Mouse (Mus musculus) MEL (cell line): ENCODE measurements around the gene Gm13124. TPM values are rescaled to one million over a fixed set of nuclear protein-coding genes. Genes with fewer than 3 reads are reported as not detected.
"Not testable (repeated sequence)": the region's sequence is repeated elsewhere in the genome, so short reads cannot be mapped to it uniquely, and the experiment has no call there.

ENCODE experiments used
- DNase-seq: peaks from one replicate; pipeline ENCODE4 v3.0.0; 2011; ENCODE audit warnings: low read depth, low spot score
- H3K27ac ChIP-seq: 2 replicates; pipeline ENCODE4 v1.5.1; 2012; ENCODE audit warnings: low read depth, mild to moderate bottlenecking, control low read depth, low read length, moderate library complexity; ENCODE audit not compliant: control insufficient read depth
- H3K27me3 ChIP-seq, 2 experiments: fragments of 150-350 bp in 1 of 2; sonication (generic) in 1 of 2; 2 replicates each; pipeline ENCODE4 v1.6.1; 2012; ENCODE audit warnings: low read length in 2 of 2, mild to moderate bottlenecking in 2 of 2, improper control_type of control experiment in 1 of 2, moderate library complexity in 1 of 2; ENCODE audit not compliant: insufficient read depth in 2 of 2, control insufficient read depth in 1 of 2
- H3K36me3 ChIP-seq, 2 experiments: 2 replicates each; pipeline ENCODE4 v1.6.1; 2012 to 2014; ENCODE audit warnings: low read length in 2 of 2, improper control_type of control experiment in 1 of 2, inconsistent platforms in 1 of 2, mild to moderate bottlenecking in 1 of 2; ENCODE audit not compliant: insufficient read depth in 2 of 2, control insufficient read depth in 1 of 2
- H3K4me1 ChIP-seq, 2 experiments: fragments of 150-350 bp in 1 of 2; sonication (generic) in 1 of 2; 2 replicates each; pipeline ENCODE4 v1.6.1; 2012; ENCODE audit warnings: low read length in 2 of 2, improper control_type of control experiment in 1 of 2, mild to moderate bottlenecking in 1 of 2; ENCODE audit not compliant: insufficient read depth in 2 of 2, control insufficient read depth in 1 of 2
- H3K4me3 ChIP-seq, 2 experiments: fragments of 150-350 bp in 1 of 2; sonication (generic) in 1 of 2; 2 replicates each; pipeline ENCODE4 v1.5.1; 2012; ENCODE audit warnings: low read depth in 2 of 2, low read length in 2 of 2, mild to moderate bottlenecking in 2 of 2, moderate library complexity in 2 of 2, control low read depth in 1 of 2, improper control_type of control experiment in 1 of 2; ENCODE audit not compliant: control insufficient read depth in 1 of 2, insufficient read depth in 1 of 2
- H3K79me2 ChIP-seq: 2 replicates; pipeline ENCODE4 v1.6.1; 2012; ENCODE audit warnings: mild to moderate bottlenecking, low read length, moderate library complexity; ENCODE audit not compliant: control insufficient read depth, poor library complexity, insufficient read depth
- H3K9ac ChIP-seq: 2 replicates; pipeline ENCODE4 v1.6.1; 2012; ENCODE audit warnings: low read depth, mild to moderate bottlenecking, control low read depth, low read length, moderate library complexity; ENCODE audit not compliant: control insufficient read depth, poor library complexity, severe bottlenecking
- H3K9me3 ChIP-seq: fragments of 150-350 bp; sonication (generic); replicated peaks from 2 replicates; pipeline ENCODE4 v1.6.1; 2012; ENCODE audit warnings: mild to moderate bottlenecking, low read length, improper control_type of control experiment, moderate library complexity; ENCODE audit not compliant: insufficient read depth
- BHLHE40 ChIP-seq: IDR thresholded peaks from 2 replicates; pipeline ENCODE4 v1.6.1; 2012; ENCODE audit warnings: low read depth, mild to moderate bottlenecking, inconsistent platforms, low read length, improper control_type of control experiment, borderline replicate concordance
- CTCF ChIP-seq, 3 experiments: IDR thresholded peaks in 2 of 3; conservative IDR thresholded peaks in 1 of 3; 2 replicates each; pipeline ENCODE4 v1.5.1; 2011 to 2012; ENCODE audit warnings: low read length in 3 of 3, low read depth in 2 of 3, mild to moderate bottlenecking in 2 of 3, improper control_type of control experiment in 1 of 3, inconsistent platforms in 1 of 3, mixed read lengths in 1 of 3, moderate library complexity in 1 of 3; ENCODE audit not compliant: control insufficient read depth in 1 of 3, insufficient read depth in 1 of 3, poor library complexity in 1 of 3, severe bottlenecking in 1 of 3
- E2F4 ChIP-seq: IDR thresholded peaks from 2 replicates; pipeline ENCODE4 v1.6.1; 2011; ENCODE audit warnings: low read depth, low read length, improper control_type of control experiment, borderline replicate concordance
- ETS1 ChIP-seq: IDR thresholded peaks from 2 replicates; pipeline ENCODE4 v1.6.1; 2012; ENCODE audit warnings: low read depth, mild to moderate bottlenecking, inconsistent platforms, low read length, improper control_type of control experiment, moderate library complexity
- GABPA ChIP-seq: IDR thresholded peaks from 2 replicates; pipeline ENCODE4 v1.6.1; 2012; ENCODE audit warnings: low read depth, mild to moderate bottlenecking, inconsistent platforms, low read length, improper control_type of control experiment, moderate library complexity
- GATA1 ChIP-seq: IDR thresholded peaks from 2 replicates; pipeline ENCODE4 v1.6.1; 2011; ENCODE audit warnings: low read depth, low read length, improper control_type of control experiment
- JUND ChIP-seq: IDR thresholded peaks from 2 replicates; pipeline ENCODE4 v1.6.1; 2011; ENCODE audit warnings: low read depth, mild to moderate bottlenecking, improper control_type of control experiment, low read length
- MAFK ChIP-seq: IDR thresholded peaks from 2 replicates; pipeline ENCODE4 v1.6.1; 2011; ENCODE audit warnings: low read depth, mild to moderate bottlenecking, low read length, improper control_type of control experiment, borderline replicate concordance
- MAX ChIP-seq: IDR thresholded peaks from 2 replicates; pipeline ENCODE4 v1.6.1; 2011; ENCODE audit warnings: low read length, improper control_type of control experiment
- MAZ ChIP-seq: IDR thresholded peaks from 2 replicates; pipeline ENCODE4 v1.6.1; 2012; ENCODE audit warnings: low read depth, mild to moderate bottlenecking, inconsistent platforms, low read length, improper control_type of control experiment
- MXI1 ChIP-seq: IDR thresholded peaks from 2 replicates; pipeline ENCODE4 v1.6.1; 2011; ENCODE audit warnings: mild to moderate bottlenecking, low read depth, low read length, improper control_type of control experiment
- NELFE ChIP-seq: IDR thresholded peaks from 2 replicates; pipeline ENCODE4 v1.6.1; 2011; ENCODE audit warnings: low read depth, low read length, improper control_type of control experiment
- POLR2AphosphoS5 ChIP-seq: IDR thresholded peaks from 2 replicates; pipeline ENCODE4 v1.6.1; 2012; ENCODE audit warnings: low read depth, borderline replicate concordance, mild to moderate bottlenecking, inconsistent platforms, low read length, moderate library complexity, mixed read lengths
- RAD21 ChIP-seq: IDR thresholded peaks from 2 replicates; pipeline ENCODE4 v1.6.1; 2011; ENCODE audit warnings: mild to moderate bottlenecking, low read depth, low read length, improper control_type of control experiment
- SIN3A ChIP-seq: IDR thresholded peaks from 2 replicates; pipeline ENCODE4 v1.6.1; 2012; ENCODE audit warnings: low read length, improper control_type of control experiment, inconsistent platforms
- SMC3 ChIP-seq: IDR thresholded peaks from 2 replicates; pipeline ENCODE4 v1.6.1; 2011; ENCODE audit warnings: low read depth, low read length, improper control_type of control experiment
- TCF12 ChIP-seq: IDR thresholded peaks from 2 replicates; pipeline ENCODE4 v1.6.1; 2014; ENCODE audit warnings: low read depth, mild to moderate bottlenecking, inconsistent platforms, low read length, improper control_type of control experiment, moderate library complexity
- USF1 ChIP-seq: IDR thresholded peaks from 2 replicates; pipeline ENCODE4 v1.6.1; 2014; ENCODE audit warnings: low read depth, mild to moderate bottlenecking, inconsistent platforms, low read length, improper control_type of control experiment, moderate library complexity
- ZKSCAN1 ChIP-seq: IDR thresholded peaks from 2 replicates; pipeline ENCODE4 v1.6.1; 2012; ENCODE audit warnings: low read depth, mild to moderate bottlenecking, inconsistent platforms, low read length, improper control_type of control experiment, moderate library complexity
- ZNF384 ChIP-seq: IDR thresholded peaks from 2 replicates; pipeline ENCODE4 v1.6.1; 2012; ENCODE audit warnings: low read depth, mild to moderate bottlenecking, inconsistent platforms, low read length, improper control_type of control experiment
- polyA plus RNA-seq, 2 experiments: library from polyadenylated mRNA; stranded (reverse) in 1 of 2; unstranded in 1 of 2; fragments of >175 nt in 1 of 2; fragments of >200 nt in 1 of 2; gene quantifications; 2 replicates each; pipeline versions ENCODE4 v1.2.1 to v1.2.4; 2012; ENCODE audit warnings: low replicate concordance in 2 of 2, low read depth in 1 of 2; ENCODE audit not compliant: insufficient read length in 2 of 2, insufficient read depth in 1 of 2, missing spikeins in 1 of 2
- total RNA-seq: library from RNA; depleted of rRNA; stranded (reverse); fragments of 300-350 nt; gene quantifications from 2 replicates; pipeline ENCODE4 v1.2.3, GENCODE M21; 2012

Gm13124 gene
- total and polyA plus RNA-seq, 3 experiments = not detected

DNA sequence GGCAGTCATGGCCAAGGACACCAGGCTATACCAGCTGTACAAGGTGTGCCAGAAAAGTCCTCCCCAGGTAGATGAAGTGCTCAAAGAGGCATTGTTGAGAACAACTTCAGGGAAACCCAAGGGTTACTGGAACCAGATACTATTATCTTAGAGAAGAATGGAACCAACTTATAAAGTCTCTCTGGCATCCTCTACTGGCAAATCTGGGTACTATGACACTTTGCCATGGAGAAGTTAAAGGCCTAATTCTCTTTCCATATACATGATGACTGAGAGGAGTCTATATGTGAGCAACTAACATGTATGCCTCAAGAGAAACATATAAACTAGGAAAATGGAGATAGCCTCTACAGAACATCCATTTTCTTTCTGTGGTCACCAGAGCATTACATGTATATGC lies 13.8 kb downstream of the Gm13124 start:
- DNase-seq = no peak
- Histone ChIP-seq H3K36me3 (no peaks in the 10 kb centered on the region), H3K27me3 (no peaks in the 10 kb centered on the region), H3K9me3 (no peaks in the 10 kb centered on the region), H3K4me3 (no peak overlapping the region), H3K9ac (no peak overlapping the region), H3K79me2 (no peaks in the 10 kb centered on the region), H3K4me1 (no peaks in the 10 kb centered on the region), H3K27ac (no peak overlapping the region)
- TF ChIP-seq JUND (no peak), ETS1 (no peak), TCF12 (no peak), POLR2AphosphoS5 (no peak), E2F4 (no peak), CTCF (IDR thresholded peaks at IDR 0.05 in 2 of 3, conservative IDR thresholded peaks at IDR 0.05 in 1 of 3; ENCODE audit: control insufficient read depth in 1 of 3, insufficient read depth in 1 of 3, low read depth in 2 of 3, low read length in 3 of 3, poor library complexity in 1 of 3, severe bottlenecking in 1 of 3) (no peak), MAX (no peak), GABPA (no peak), SMC3 (no peak), NELFE (no peak), MXI1 (no peak), RAD21 (no peak), MAFK (no peak), USF1 (no peak), GATA1 (no peak), SIN3A (no peak), ZKSCAN1 (no peak), MAZ (no peak), ZNF384 (no peak), BHLHE40 (no peak)

DNA sequence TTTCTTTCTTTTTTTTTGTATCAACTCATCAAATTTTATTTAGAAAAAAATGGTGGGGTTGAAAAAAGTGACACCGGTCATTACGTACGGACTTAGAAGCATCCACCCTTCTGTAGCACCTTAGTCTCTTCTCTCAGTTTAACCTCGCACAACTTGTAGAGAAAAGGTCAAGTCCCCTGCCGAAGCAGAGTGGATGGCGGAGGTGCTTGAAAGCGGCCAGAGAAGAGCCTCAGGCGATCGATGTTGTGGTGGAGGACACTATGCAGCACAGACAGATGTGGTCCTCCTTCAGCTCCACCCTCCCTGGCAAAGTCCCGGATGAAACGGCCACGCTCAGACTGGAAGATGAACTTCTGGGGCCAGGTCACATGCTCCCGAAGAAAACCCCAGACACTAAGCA lies 19.6 kb downstream of the Gm13124 start:
- not testable (repeated sequence) for H3K27me3 ChIP-seq, H3K9me3 ChIP-seq, H3K36me3 ChIP-seq, DNase-seq, H3K4me3 ChIP-seq, H3K79me2 ChIP-seq, H3K27ac ChIP-seq, H3K4me1 ChIP-seq, H3K9ac ChIP-seq
